Mouse (Mus musculus): ENCODE data around the gene Nptn.

Gene Nptn

DNA sequence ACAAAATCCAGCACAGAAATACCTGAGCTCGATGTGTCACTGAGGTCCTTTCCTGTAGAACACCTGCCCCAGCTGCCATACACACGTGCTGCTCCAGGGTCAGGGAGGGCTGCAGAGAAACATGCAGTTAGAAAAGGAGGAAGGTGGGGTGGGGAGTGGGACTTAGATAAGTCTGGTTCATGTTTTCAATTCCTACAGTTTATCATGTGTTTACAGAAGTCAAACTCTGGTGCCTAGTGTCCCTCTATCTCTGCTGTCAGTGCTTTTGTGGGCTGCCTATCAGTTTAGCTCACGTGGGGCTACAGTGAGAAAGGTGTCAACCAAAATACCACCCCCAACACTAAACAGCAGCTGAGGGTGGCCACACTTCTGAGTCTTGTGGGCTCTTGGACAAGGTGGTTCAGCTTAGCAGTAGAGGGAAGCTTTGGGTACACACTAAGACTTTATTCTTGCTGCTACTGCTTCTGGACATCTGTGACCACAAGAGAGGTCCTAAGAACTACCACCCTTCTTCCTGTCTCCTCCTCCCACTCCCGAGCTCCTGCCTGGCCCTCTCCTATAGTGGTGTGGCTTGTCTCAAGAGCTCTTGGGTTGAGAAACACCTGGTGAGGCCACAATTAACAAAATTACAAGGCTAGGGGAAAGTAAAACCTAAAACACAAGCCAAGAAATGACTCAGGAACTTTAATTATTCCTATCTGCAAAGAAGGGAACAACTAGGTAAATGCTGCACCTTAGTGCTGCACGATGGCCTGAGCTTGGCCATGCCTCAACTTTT is 75.9 kb downstream of the Nptn start:
- no peak for DNase-seq

- DNase-seq: no peak
These were observed 76.7 kb downstream of the Nptn start for GRCm38 (mm10) chr9:58658596-58659309.

DNA sequence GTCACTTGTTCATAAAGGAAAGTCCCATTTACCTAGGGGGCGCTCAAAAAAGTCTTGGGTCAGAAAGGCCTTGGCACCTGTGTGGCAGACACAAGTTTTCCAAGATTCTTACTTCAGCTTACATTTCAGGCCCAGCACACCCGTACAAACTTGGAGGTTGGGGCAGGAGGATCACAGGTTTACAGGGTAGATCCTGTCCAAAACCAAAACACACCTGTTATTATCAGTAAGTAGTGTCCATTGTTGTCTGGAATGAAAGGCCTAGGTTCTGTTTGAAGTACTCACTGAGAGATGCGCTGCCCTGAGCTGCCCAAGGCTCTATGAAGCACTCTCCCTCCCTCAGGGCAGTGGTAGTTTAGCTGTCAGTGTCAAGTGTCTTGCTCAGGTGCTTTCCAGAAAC is 77.3 kb downstream of the Nptn start:
- no peak for DNase-seq

DNA sequence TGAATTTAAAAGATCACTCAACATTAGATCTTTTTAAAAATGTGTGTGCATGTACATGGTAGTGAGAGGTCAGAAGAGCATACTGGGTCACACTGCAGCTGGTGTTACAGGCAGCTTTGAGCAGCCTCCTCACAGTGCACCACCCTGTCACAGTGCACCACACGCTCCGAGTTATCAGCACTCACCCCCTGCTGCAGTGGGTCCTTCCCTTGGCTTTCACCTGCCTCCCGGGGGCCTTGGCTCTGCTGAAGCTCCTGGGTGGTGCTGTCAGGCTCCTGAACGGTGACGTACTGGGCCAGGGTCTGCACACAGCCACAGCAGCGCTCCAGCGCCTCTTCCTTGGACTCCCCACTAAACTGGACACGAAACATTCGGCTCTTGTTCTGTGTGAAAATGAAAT is 77.9 kb downstream of the Nptn start:
- DNase-seq: no peak

DNA sequence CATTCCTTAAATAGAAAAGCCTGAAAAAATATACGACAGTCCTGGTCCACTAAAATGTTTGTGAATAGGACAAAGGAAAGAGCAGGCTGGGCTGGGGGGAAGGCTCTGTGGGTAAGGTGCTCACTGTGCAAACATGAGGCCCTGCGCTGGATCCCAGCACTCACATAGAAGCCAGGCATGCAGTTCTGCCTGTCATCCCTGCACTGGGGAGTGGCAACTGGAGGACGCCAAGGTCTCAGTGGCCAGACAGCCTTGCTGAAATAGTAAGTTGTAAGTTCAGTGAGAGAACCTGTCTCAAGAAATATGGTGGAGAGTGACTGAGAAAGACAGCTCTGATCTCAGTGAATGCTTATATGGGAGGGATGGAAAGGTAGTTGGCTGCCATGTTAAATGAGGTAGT is 78.6 kb downstream of the Nptn start:
- no peak for DNase-seq

- DNase-seq: no peak
These were observed 80.0 kb downstream of the Nptn start for GRCm38 (mm10) chr9:58662007-58662406.

- no peak for DNase-seq
These were observed 80.8 kb downstream of the Nptn start for GRCm38 (mm10) chr9:58662791-58663190.

DNA sequence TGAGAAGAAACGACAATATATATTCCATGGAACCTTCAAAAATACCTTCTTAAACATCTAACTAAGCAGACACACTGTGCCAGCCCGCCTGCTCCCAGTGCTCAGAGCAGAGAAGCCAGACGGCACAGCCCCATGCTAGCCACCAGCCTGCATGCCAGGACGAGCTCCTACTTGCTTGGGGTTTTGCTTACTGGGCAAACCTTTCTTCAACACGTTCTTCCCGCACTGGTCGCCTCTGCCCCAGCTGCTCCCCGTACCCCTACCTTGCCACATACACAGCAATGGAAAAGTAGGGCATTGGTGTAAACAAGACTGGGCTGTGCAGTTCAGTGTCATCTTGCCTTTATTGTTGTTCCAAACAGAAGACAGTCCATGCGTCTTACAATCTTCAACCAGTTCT is 83.5 kb downstream of the Nptn start:
- no peak for DNase-seq

- DNase-seq: no peak
These were observed 84.2 kb downstream of the Nptn start for GRCm38 (mm10) chr9:58666191-58666590.

- no peak for DNase-seq
These were observed 85.2 kb downstream of the Nptn start for GRCm38 (mm10) chr9:58667244-58667643.

GRCm38 (mm10) chr9:58668171-58668570 is 86.1 kb downstream of the Nptn start:
- DNase-seq: no peak

GRCm38 (mm10) chr9:58669071-58669470 is 87.0 kb downstream of the Nptn start:
- DNase-seq: no peak

- no peak for DNase-seq
These were observed 87.8 kb downstream of the Nptn start for GRCm38 (mm10) chr9:58669819-58670218.

DNA sequence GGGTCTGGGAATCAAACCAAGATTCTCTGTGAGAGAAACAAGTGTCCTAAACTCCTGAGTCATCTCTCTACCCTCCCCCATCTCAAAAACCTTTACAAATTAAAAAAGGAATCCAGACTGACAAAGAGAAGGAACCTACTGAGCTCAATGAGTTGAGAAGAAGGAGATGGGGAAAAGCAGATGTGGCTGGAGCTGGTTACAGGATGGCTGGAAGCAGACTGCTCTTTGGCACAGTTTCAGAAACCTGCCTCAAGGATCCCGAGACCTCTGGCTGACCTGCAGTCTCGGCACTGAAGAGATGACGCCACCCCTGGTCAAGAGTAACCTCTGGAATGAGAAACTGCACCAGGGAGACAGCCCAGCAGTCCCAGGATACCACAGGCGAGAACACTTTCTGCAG is 90.4 kb downstream of the Nptn start:
- DNase-seq: no peak

DNA sequence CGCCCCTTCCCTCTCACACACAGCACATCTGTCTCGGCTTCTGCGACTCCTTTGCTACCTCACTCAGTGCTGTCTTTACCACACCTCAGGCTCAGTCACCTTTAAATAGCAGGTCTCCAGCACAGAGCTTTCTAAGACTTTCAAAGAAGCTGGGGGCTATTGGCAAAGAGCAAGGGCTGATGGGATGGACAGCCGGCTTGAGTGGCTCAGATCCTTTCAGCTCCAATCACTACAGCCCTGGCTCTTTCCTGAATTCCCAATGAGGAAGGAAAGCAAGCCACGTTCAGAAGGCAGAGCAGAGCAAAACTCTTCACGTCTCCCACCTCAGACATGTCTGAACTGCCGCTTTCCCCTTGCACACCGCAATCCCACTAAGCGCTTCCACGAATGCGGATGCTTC is 92.7 kb downstream of the Nptn start:
- no peak for DNase-seq

DNA sequence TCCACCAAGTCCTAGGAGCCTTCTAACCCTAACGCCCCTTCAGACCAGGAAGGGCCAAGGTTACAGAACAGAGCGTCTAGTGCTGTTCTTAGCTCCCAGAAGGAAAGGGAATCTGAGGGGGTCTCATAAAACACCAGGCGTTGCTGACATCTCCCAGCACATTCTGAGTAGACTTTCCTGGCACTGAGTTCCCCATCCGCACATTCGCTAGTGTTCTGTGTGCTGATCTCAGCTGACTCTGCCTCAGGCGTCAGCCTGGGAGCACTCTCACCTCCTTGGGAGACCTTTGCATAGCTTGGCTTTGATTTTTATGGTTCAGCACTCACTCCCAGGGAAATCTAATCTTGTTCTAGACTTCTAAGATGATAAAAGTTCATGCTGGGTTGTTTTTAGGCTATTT is 93.3 kb downstream of the Nptn start:
- no peak for DNase-seq

DNA sequence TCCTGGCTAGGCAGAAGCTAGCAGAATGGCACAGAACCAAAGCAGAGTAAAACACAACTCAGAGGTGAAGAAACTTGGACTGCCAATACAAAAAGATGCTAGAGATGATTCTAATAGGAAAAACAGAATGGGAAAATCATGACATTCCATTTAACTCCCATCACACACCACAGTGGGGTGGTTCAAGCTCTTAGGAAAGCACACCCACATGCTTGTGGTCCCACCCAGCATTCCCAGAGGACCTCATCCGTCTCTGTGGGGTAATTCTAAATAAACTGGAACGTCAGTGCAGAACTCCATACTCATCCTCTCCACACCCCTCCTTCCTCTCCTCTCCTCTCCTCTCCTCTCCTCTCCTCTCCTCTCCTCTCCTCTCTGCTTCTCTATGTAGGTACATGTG is 99.4 kb downstream of the Nptn start:
- no peak for DNase-seq

DNA sequence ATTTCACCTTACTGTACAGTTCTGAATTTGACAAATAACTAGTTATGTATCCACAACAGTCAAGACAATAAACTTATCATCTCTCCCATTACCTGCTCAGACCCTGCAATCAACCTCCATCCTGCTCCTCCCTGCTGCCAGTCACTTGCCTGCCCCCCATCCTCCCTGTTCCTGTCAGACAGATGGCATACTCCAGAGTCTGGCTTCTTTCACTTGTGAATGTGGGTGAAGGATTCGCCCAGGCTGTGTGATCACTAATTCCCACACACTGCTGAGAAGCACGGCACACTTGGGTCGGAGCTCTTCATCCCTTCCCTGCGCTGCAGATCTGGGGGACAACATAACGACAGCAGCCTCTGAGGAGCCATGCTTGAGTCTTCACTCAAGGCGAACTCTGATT is 100.1 kb downstream of the Nptn start:
- DNase-seq: no peak

DNA sequence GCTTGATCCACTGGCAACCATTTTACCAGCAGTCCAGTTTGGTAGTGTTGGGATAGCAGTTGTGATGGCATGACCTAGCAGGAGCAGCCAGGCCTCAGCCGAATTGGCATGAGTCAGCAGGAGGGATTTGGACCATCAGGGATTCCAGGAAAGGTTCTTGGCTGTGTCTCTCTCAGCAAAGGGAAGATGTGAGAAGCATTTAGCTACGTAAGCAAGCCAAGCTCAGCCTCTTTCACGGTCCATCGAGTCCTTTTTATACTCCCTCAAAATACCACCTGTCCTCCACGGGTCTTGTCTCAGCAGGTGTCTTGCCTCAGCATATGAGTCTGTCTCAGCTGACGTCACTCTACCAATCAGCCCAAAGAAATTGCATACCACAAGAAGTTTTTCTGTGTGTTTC is 101.3 kb downstream of the Nptn start:
- DNase-seq: no peak

- DNase-seq: no peak
These were observed 103.2 kb downstream of the Nptn start for GRCm38 (mm10) chr9:58685290-58685689.

DNA sequence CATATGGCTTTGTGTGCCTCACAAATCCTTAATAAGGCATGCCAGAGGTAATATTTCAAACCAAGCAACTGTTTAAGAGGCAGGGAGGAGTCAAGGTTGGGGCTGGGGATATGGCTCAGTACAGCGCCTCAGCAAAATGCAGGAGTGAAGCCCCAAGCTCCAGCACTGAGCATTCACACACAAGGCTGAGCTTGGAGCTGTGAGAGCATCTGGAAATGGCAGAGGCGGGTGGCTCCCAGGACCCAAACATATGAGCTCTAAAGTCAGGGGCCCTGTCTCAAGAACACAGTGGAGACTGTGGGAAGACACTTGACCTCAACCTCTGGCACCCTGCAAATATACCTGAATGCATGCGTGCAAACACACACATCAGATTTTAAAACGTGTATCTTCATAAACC is 106.0 kb downstream of the Nptn start:
- DNase-seq: no peak

DNA sequence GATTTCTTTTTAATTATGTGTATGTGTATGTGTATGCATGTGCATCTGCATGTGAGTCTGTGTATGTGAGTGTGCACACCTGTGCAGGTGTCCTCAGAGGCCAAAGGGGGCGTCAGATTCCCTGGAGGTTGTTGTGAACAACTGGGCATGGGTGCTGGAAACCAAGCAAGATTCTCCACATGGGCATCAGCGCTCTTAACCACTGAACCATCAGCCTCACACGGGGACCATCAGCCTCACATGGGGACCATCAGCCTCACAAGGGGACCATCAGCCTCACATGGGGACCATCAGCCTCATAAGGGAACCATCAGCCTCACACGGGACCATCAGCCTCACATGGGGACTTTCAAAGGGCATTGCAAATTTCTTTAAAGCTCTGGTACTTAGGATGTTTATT is 108.7 kb downstream of the Nptn start:
- DNase-seq: no peak

DNA sequence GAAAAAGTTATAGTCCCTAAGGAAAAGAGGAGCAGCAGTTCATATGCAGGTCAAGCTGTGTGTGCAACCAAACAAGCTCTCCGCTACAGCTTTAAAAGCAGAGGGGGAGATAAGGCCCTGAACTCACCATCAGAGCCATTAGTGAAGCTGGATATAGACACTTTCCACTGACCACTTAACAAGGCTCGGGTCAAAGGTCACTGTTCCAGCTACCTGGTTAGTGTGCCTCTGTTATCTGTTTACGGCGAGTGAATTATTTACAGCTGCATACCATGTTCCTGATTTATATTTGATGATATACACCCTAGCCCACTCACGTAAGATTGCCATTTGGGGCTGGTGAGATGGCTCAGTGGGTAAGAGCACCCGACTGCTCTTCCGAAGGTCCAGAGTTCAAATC is 109.4 kb downstream of the Nptn start:
- DNase-seq: no peak

DNA sequence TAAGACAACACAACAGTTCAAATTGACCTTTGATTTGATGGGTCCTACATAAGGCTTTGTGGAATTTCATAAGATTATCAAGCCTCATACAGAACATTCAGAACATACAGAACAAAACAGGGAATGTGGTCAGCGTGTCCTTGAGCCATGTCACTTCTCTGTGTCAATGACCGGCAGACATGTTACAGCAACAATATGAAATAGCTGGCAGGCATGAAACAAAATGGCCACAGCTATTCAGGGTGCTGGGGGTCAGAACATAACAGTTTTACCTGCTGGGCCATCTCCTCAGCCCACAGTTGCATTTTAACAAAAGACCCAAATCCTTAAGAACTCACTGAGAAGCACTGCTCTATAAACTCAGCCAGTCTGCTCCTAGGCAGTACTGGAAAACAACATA is 116.4 kb downstream of the Nptn start:
- DNase-seq: no peak

DNA sequence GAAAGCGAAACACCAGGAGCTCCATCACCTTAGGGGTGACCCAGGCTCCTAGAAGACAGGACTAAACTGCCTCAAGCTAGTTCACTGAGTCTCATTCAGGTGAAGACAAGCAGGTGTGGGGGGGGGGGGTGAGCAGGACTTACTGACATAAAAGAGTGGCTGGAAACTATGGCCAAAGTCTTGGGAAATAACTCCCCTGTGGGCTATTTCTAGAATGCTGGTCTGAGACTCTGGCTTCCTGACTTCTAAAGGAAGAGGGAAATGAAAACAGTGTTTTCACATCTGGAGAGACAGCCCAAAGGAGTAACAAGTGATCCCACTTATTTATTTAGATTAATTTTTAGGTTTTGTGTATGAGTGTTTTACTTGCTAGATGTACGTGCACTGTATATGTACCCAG is 119.7 kb downstream of the Nptn start:
- DNase-seq: no peak

Measured in cerebellum, adult 8-10 months (tissue).